Mouse (Mus musculus) bone marrow, adult 2 months (tissue): ENCODE data around the gene Ldhc. TPM values are rescaled to one million over a fixed set of nuclear protein-coding genes. Genes with fewer than 3 reads are reported as not detected.

ENCODE experiments used
- H3K27ac ChIP-seq: fragments of 200-500 bp; 2 replicates; pipeline ENCODE4 v1.5.1; 2012; ENCODE audit warnings: low read depth, mild to moderate bottlenecking, control low read depth, inconsistent platforms, low read length; ENCODE audit not compliant: control insufficient read depth, poor library complexity, insufficient read depth
- H3K4me1 ChIP-seq: fragments of 200-500 bp; 2 replicates; pipeline ENCODE4 v1.6.1; 2011; ENCODE audit warnings: low read length; ENCODE audit not compliant: control insufficient read depth, insufficient read depth
- H3K4me3 ChIP-seq: fragments of 200-500 bp; replicated peaks from 2 replicates; pipeline ENCODE3; 2011; ENCODE audit warnings: mild to moderate bottlenecking, low read depth, low read length, control low read depth; ENCODE audit not compliant: control insufficient read depth
- CTCF ChIP-seq: fragments of 200-500 bp; IDR thresholded peaks from 2 replicates; pipeline ENCODE4 v1.5.1; 2011; ENCODE audit warnings: low read length, control low read depth; ENCODE audit not compliant: control insufficient read depth, insufficient read depth
- POLR2A ChIP-seq: fragments of 200-500 bp; IDR thresholded peaks from 2 replicates; pipeline ENCODE4 v1.6.1; 2011; ENCODE audit warnings: low read depth, mild to moderate bottlenecking, control low read depth, low read length, borderline replicate concordance; ENCODE audit not compliant: control insufficient read depth
- WGBS: fragments of 180-500 bp; shearing (Covaris S2); methylation state at CpG from one replicate; pipeline ENCODE4 v1.1.7; 2018; 5-methylcytosine and 5-hydroxymethylcytosine counted together
- polyA plus RNA-seq: library from polyadenylated mRNA; stranded (reverse); fragments of >200 nt; gene quantifications from 2 replicates; pipeline ENCODE4 v1.2.4, GENCODE M21; 2011; ENCODE audit warnings: low replicate concordance; ENCODE audit not compliant: missing spikeins, insufficient read depth, insufficient read length

Ldhc gene
- polyA plus RNA-seq, 1 experiment, result 2.6 TPM

DNA sequence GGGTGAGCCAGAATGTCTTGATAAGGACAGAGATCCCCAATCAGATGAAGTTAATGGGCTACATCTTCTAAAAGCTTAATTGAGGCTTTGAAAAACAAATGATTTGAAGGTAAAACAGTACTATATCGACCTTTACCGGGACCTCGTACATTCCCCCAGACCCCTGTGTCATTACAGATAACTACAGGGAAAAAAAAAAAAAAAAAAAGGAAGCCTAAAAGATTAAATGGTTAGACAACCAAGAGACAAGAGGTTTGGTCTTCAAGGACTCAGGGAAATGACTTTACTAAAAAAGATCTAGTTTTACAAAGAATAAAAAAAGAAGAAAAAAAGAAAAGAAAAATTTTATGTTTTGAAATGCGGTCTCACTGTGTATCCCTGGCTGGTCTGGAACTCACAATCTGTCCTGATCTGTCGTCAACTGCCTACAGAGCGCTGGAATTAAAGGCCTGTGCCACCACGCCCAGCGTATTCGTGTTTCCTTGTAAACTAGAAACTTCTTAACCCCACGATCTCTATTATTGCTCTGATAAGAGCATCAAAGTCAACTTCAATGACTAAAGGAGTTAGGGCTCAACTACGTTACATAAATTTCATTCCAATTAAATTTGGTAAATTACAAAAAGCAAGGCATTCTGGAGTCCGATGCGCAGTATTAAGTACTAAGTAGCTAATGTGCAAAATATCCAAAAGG, 57.8 kb downstream of the Ldhc start:
- Histone ChIP-seq H3K4me1 (no peaks in the 10 kb centered on the region; the same call in 1 of the 2 replicates), H3K27ac (no peak overlapping the region), H3K4me3 (peak overlapping the region; percentile 99)
- 11% methylated on average over 13 of the region's 13 CpGs for WGBS
- TF ChIP-seq POLR2A (no peak), CTCF (no peak)

DNA sequence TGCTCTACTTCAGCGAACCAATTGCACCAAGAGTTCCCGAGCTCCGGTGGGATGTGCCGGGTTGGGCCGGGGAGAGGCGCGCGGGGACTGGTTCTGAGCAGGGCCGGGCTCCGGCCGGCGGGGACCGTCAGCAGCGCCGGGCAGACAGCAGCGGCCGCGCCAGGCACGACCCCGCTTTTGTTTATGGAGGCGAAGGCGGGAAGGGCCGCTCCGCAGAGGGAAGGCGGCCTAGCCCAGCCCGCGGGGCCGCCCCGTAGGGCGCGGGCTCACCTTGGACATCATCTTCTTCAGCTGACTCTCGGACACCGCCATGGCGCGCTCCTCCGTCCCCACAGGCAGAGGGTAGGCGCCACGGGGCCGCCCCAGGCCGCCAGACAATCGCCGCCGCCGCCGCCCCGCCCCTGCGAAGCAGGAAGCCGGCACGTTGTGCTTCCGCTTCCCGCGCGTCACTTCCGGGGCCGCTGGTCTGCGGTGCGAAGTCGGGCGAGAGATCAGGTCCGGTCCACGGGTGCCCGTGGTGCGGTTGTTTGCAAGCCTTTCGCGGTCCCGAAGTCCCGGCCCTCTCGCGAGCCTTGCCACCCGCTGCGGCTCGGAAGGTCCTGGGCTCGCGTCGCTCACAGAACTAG, 58.7 kb downstream of the Ldhc start, which contains the start of gene Tsg101:
Tsg101 (minus strand) TSS at position 419 of the 626 bp plus-strand sequence.
- WGBS, result under 1% methylated on average over 74 of the region's 75 CpGs
- H3K27ac ChIP-seq, result peak within 1 kb of the TSS; percentile 100
- no peak for TF ChIP-seq CTCF
- TF ChIP-seq POLR2A, result peak; percentile 98
- H3K4me3 ChIP-seq, result peak within 1 kb of the TSS; percentile 99
- no peaks in the 10 kb centered on the region; the same call in 1 of the 2 replicates for H3K4me1 ChIP-seq

DNA sequence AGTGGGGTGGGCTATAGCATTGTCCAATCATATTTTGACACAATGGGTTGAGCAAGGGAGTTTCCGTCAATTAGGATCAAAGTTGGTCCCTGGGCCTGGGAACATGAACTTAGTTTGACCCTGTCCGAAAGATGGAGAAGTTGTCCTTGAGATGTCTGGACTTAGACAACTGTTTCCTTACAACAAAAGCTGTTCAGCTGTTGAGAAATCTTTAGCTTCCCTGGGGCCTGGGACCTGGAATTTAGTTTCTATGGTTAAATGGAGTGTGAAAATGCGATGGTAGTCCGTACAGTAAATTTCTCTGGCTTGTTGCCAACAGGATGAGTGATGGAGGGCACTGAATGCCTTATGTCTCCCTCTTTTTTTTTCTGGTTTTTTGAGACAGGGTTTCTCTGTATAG, 61.1 kb downstream of the Ldhc start:
- WGBS, result 87% methylated on average over 4 of the region's 4 CpGs
- Histone ChIP-seq H3K4me1 (no peaks in the 10 kb centered on the region; the same call in 1 of the 2 replicates), H3K4me3 (no peak overlapping the region), H3K27ac (no peak overlapping the region)
- no peak for TF ChIP-seq CTCF
- TF ChIP-seq POLR2A, result no peak

Other genes with a start within 250 kb of the Ldhc start
- gene Sergef, start 221.4 kb upstream of the Ldhc start, polyA plus RNA-seq, result 2.7 and 6.5 TPM in 2 replicates
- gene Tph1, start 188.7 kb upstream of the Ldhc start, polyA plus RNA-seq, result not detected in 2 replicates
- gene Saal1, start 150.5 kb upstream of the Ldhc start, polyA plus RNA-seq, result 8.0 and 13.8 TPM in 2 replicates
- gene Saa3, start 145.5 kb upstream of the Ldhc start, polyA plus RNA-seq, result 0.45 and 8.5 TPM in 2 replicates
- gene Saa4, start 128.6 kb upstream of the Ldhc start, polyA plus RNA-seq, result 0.77 and 3.4 TPM in 2 replicates
- gene Saa1, start 118.2 kb upstream of the Ldhc start, polyA plus RNA-seq, result not detected in 2 replicates
- gene Saa2, start 109.4 kb upstream of the Ldhc start, polyA plus RNA-seq, result not detected in 2 replicates
- gene Hps5, start 65.1 kb upstream of the Ldhc start, polyA plus RNA-seq, result 6.0 and 19.3 TPM in 2 replicates
- gene Gtf2h1, start 65.1 kb upstream of the Ldhc start, polyA plus RNA-seq, result 16.0 and 20.0 TPM in 2 replicates
- gene Ldha, start 19.7 kb upstream of the Ldhc start, polyA plus RNA-seq, result 177 and 332 TPM in 2 replicates
- gene Tsg101, start 58.8 kb downstream of the Ldhc start, polyA plus RNA-seq, result 36.9 and 46.6 TPM in 2 replicates
- 3.7 and 3.9 TPM in 2 replicates for gene Uevld, start 97.3 kb downstream of the Ldhc start, polyA plus RNA-seq
- gene Gm9999, start 122.4 kb downstream of the Ldhc start, polyA plus RNA-seq, result not detected in 2 replicates
- gene Spty2d1, start 147.2 kb downstream of the Ldhc start, polyA plus RNA-seq, result 6.9 and 12.9 TPM in 2 replicates
- 7.4 and 12.4 TPM in 2 replicates for gene Tmem86a, start 189.4 kb downstream of the Ldhc start, polyA plus RNA-seq